In genomic region chr17:29210037-29210436, GRCm38 (mm10) we compare ENCODE assay signal across 19 mouse cellular contexts. TPM values are rescaled to one million over a fixed set of nuclear protein-coding genes. Genes with fewer than 3 reads are reported as not detected.
"Had no signal": no experiment of that assay in that cellular context is flagged by ENCODE, and none has a peak within 500 bp of the region (broad histone marks: within the 10 kb centered on the region; RNA-seq: fewer than 3 reads in every experiment).

No protein-coding gene starts in this region.

- H3K9ac ChIP-seq: limb, embryonic 15.5 days; liver, embryonic 15.5 days; lung, embryonic 14.5 days; neural tube, embryonic 12.5 days; neural tube, embryonic 15.5 days had no signal

- DNase-seq: kidney, adult 2 months; kidney, postnatal 25 days; layer of hippocampus, adult 9-11 months; lung, embryonic 14.5 days; midbrain, embryonic 14.5 days; right cerebral cortex, adult 18-20 months; right cerebral cortex, postnatal 14 days; right cerebral cortex, postnatal 4 days; thymus, postnatal 25 days had no signal

- H3K36me3 ChIP-seq: limb, embryonic 15.5 days; liver, embryonic 15.5 days; neural tube, embryonic 12.5 days; neural tube, embryonic 15.5 days had no signal

- ATAC-seq: intestine, postnatal 0 days; lung, postnatal 0 days had no signal

- H3K4me1 ChIP-seq: liver, embryonic 15.5 days had no signal

- H3K9me3 ChIP-seq: limb, embryonic 15.5 days; liver, embryonic 15.5 days; neural tube, embryonic 12.5 days; neural tube, embryonic 15.5 days had no signal

- H3K4me3 ChIP-seq: layer of hippocampus, adult 2 months; limb, embryonic 15.5 days; liver, embryonic 15.5 days; neural tube, embryonic 12.5 days; neural tube, embryonic 15.5 days had no signal

- H3K27ac ChIP-seq: kidney, postnatal 0 days; layer of hippocampus, adult 2 months; limb, embryonic 15.5 days; liver, embryonic 15.5 days; macrophage; neural tube, embryonic 12.5 days; neural tube, embryonic 15.5 days had no signal

- H3K4me2 ChIP-seq: limb, embryonic 15.5 days; liver, embryonic 15.5 days; lung, embryonic 14.5 days; neural tube, embryonic 12.5 days; neural tube, embryonic 15.5 days had no signal

- H3K27me3 ChIP-seq: limb, embryonic 15.5 days; neural tube, embryonic 12.5 days; neural tube, embryonic 15.5 days had no signal

RNA-seq across cellular contexts. Expression of gene Cpne5, which starts 27.9 kb away (rescaled TPM):
- total RNA-seq: megakaryocyte, adult 5-6 weeks had no signal
- polyA plus RNA-seq: macrophage had no signal
